Mouse (Mus musculus) midbrain, embryonic 16.5 days (tissue): ENCODE measurements around the gene Ino80d. TPM values are rescaled to one million over a fixed set of nuclear protein-coding genes. Genes with fewer than 3 reads are reported as not detected.
A peak's percentile ranks its signal among the peaks of the same experiment; 100 is the strongest.

Experiments
- ATAC-seq: fragments of 200-750 bp; cut with Nextera tagmentation; 2 replicates; pipeline ENCODE4 v1.8.0; 2017; ENCODE audit warnings: moderate TSS enrichment
- H3K27ac ChIP-seq: fragments of 300-500 bp; sonication (generic); 2 replicates; pipeline ENCODE4 v1.5.1; 2014; ENCODE audit warnings: mild to moderate bottlenecking, low read length, mixed read lengths
- H3K27me3 ChIP-seq: fragments of 300-500 bp; sonication (generic); 2 replicates; pipeline ENCODE4 v1.6.1; 2014; ENCODE audit warnings: low read depth, low read length, mixed read lengths; ENCODE audit not compliant: control insufficient read depth, insufficient read depth
- H3K36me3 ChIP-seq: fragments of 300-500 bp; sonication (generic); 2 replicates; pipeline ENCODE4 v1.6.1; 2014; ENCODE audit warnings: mild to moderate bottlenecking, low read length, moderate library complexity, mixed read lengths; ENCODE audit not compliant: control insufficient read depth, insufficient read depth
- H3K4me1 ChIP-seq: fragments of 300-500 bp; sonication (generic); 2 replicates; pipeline ENCODE4 v1.6.1; 2014; ENCODE audit warnings: mild to moderate bottlenecking, low read length, mixed read lengths; ENCODE audit not compliant: control insufficient read depth, insufficient read depth
- H3K4me2 ChIP-seq: fragments of 300-500 bp; sonication (generic); 2 replicates; pipeline ENCODE4 v1.6.1; 2014; ENCODE audit warnings: mild to moderate bottlenecking, low read length, mixed read lengths
- H3K4me3 ChIP-seq: fragments of 300-500 bp; sonication (generic); 2 replicates; pipeline ENCODE4 v1.5.1; 2014; ENCODE audit warnings: low read depth, mild to moderate bottlenecking, low read length, moderate library complexity, mixed read lengths
- H3K9ac ChIP-seq: fragments of 300-500 bp; sonication (generic); 2 replicates; pipeline ENCODE4 v1.6.1; 2014; ENCODE audit warnings: low read depth, low read length, mixed read lengths
- H3K9me3 ChIP-seq: fragments of 300-500 bp; sonication (generic); replicated peaks from 2 replicates; pipeline ENCODE4 v1.6.1; 2014; ENCODE audit warnings: mild to moderate bottlenecking, low read length, mixed read lengths; ENCODE audit not compliant: control insufficient read depth, poor library complexity, severe bottlenecking
- WGBS: fragments of 180-500 bp; shearing (Covaris S2); extraction: QIAGEN DNeasy Blood & Tissue Kit; methylation state at CpG from one replicate; pipeline ENCODE4 v1.1.7; 2014; 5-methylcytosine and 5-hydroxymethylcytosine counted together
- polyA plus RNA-seq: library from polyadenylated mRNA; unstranded; fragments of >200 nt; fragmentation: Nextera tagmentation; extraction: Ambion mirVana; gene quantifications from 2 replicates; pipeline ENCODE4 v1.2.1, GENCODE M21; 2015

Gene Ino80d
- polyA plus RNA-seq, 1 experiment from 2014 or later: 8.9 TPM

DNA sequence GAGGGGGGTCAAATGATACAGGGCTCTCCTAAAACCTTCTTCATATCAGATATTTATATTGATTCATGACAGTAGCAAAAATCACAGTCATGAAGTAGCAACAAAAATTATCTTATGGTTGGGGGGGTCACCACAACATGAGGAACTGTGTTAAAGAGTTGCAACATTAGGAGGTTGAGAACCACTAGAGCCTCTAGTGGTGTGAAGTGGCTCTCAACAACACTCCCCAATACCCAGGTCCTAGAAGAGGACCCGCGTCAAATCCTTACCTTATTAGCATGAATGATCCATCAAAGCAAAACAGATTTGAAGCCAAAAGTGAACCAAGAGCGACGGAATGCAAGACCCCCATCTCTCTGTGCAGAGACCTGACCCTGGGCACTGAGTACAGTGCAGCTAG, 161.4 kb downstream of the Ino80d start:
- H3K4me3 ChIP-seq: no peak overlapping the region
- no peak overlapping the region for H3K4me2 ChIP-seq
- peaks cover 4% of the 10 kb centered on the region for H3K27me3 ChIP-seq
- H3K27ac ChIP-seq: no peak overlapping the region
- H3K4me1 ChIP-seq: peaks cover 6% of the 10 kb centered on the region; the same call in 1 of the 2 replicates
- no peaks in the 10 kb centered on the region for H3K9me3 ChIP-seq
- ATAC-seq: no peak
- no peak overlapping the region for H3K9ac ChIP-seq
- 88% methylated on average over 4 of the region's 4 CpGs for WGBS
- no peaks in the 10 kb centered on the region for H3K36me3 ChIP-seq

DNA sequence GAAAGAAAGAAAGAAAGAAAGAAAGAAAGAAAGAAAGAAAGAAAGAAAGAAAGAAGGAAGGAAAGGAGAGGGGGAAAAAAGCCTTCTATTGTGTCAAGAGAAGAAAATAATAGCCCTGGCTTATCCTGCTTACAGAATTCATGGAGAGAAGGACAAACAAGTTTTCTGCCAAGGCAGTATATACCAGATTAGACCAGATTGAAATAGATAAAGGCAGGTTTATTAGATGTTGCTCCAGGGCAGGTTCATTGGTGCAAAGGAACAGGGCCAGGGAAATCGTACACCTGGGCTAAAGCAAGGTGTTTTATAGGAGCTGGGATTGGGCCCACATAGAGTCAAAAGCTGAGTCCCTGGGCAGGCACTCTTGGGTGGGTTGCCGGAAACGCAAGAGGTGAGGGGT, 162.1 kb downstream of the Ino80d start:
- H3K9me3 ChIP-seq: no peaks in the 10 kb centered on the region
- no peaks in the 10 kb centered on the region for H3K27me3 ChIP-seq
- no peak overlapping the region for H3K4me3 ChIP-seq
- no peak for ATAC-seq
- no peak overlapping the region for H3K27ac ChIP-seq
- no peak overlapping the region for H3K4me2 ChIP-seq
- H3K4me1 ChIP-seq: peaks cover 9% of the 10 kb centered on the region; the same call in 1 of the 2 replicates
- no peaks in the 10 kb centered on the region for H3K36me3 ChIP-seq
- WGBS: 93% methylated on average over 3 of the region's 3 CpGs
- H3K9ac ChIP-seq: no peak overlapping the region

DNA sequence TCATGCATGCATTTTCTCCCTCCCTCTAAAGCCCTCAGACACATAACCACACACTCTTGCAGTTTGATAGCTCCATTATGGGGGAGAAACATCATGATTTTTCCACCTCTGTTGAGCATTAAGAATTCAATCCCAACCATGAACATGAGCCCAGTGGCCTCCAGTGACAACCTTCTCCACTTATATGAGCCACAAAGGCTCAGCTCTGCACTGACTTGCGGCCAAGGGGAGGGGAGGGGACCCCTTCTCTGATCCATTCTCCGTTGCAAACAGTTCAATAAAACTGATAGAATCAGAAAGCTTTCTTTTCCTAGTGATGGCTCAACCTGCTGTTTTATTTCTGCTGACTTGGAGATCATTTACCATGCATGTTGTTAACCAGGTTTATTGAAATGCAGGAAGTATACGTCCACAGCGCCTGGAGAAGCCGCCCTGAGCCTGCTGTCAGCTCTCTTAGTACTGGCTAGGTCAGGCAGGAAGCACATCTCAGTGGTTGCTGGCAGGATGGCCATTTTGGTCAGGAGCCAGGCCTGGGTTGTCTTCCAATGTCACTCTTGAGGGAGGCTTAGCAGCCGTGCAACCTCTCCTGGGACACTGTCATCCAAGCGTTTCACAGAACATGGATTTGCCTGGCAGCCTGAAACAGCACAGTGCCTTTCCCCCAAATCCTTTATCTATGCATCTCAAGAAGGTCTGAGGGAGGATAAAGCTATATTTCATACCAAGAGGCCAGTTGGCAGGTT, 163.2 kb downstream of the Ino80d start:
- 38% methylated on average over 7 of the region's 7 CpGs for WGBS
- ATAC-seq: peak; percentile 70
- no peak overlapping the region for H3K4me2 ChIP-seq

DNA sequence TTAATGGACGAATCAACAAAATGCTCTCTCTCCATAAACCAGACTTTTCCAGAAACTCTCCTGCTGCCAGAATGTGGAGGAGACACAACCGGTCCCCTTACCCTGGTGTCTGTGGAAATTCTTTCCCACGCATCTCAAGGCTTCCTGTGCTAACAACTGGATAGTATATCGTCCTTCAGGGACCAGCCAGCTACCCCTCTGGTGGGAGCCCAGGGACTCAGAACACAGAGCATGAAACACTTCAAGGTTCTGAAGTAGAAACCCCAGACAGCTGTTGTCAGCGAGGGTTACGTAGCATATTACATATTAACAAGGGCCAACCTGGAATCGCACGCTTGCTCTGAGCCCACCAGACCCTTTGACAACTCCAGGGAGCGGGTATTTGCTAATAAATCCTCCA, 163.9 kb downstream of the Ino80d start:
- no peaks in the 10 kb centered on the region for H3K36me3 ChIP-seq
- ATAC-seq: no peak
- no peak overlapping the region for H3K4me3 ChIP-seq
- no peak overlapping the region for H3K4me2 ChIP-seq
- H3K4me1 ChIP-seq: peaks cover 10% of the 10 kb centered on the region; the same call in 1 of the 2 replicates
- no peak overlapping the region for H3K27ac ChIP-seq
- H3K27me3 ChIP-seq: no peaks in the 10 kb centered on the region
- H3K9ac ChIP-seq: no peak overlapping the region
- H3K9me3 ChIP-seq: no peaks in the 10 kb centered on the region
- WGBS: 72% methylated on average over 9 of the region's 9 CpGs

More for the DNA sequence above, 163.2 kb downstream of the Ino80d start:
- peaks cover 10% of the 10 kb centered on the region; the same call in 1 of the 2 replicates for H3K4me1 ChIP-seq
- no peaks in the 10 kb centered on the region for H3K27me3 ChIP-seq
- no peak overlapping the region for H3K4me3 ChIP-seq
- H3K36me3 ChIP-seq: no peaks in the 10 kb centered on the region
- no peak overlapping the region; the same call in 1 of the 2 replicates for H3K27ac ChIP-seq
- no peaks in the 10 kb centered on the region for H3K9me3 ChIP-seq
- H3K9ac ChIP-seq: no peak overlapping the region

DNA sequence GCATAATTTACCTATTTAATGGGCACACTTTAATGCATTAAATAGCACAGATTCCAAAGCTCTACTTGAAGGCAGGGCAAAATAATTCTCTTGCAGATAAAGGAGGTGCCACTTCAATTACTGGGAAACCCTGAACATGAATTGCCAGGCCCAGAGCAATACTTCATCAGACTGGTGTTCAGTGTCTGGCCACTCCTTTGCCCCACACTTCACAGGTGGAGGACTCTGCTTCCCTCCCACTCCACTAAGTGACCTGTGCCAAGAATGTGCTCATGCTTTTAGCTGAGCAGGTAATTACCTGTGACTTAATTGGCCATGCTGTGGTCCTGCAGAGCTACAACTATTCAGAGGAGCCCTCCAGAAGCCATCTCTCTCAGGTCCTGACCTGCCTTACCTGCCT, 166.7 kb downstream of the Ino80d start:
- Histone ChIP-seq H3K27me3 (no peaks in the 10 kb centered on the region), H3K9ac (no peak overlapping the region), H3K4me1 (peaks cover 10% of the 10 kb centered on the region; the same call in 1 of the 2 replicates), H3K4me3 (no peak overlapping the region), H3K4me2 (no peak overlapping the region), H3K9me3 (no peaks in the 10 kb centered on the region), H3K36me3 (no peaks in the 10 kb centered on the region), H3K27ac (no peak overlapping the region)
- ATAC-seq: no peak

DNA sequence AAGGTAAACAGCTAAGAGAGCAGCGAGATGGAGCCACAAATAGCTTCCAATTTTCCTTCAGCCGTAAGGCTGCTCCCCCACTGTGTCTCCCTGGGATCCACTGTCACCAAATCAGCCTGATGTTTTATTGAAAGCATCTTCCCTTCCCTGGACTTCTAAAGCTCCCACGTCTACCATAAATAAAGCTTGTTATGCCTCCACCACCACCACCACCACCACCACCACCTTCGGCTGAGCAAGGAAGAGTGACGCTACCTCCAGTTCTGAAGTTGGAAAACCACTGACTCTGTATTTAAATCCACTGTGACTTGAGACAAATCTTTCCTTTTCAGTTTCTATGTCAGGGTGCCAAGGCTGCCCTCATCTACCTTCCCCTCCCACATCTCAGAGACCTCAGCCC, 167.5 kb downstream of the Ino80d start:
- Histone ChIP-seq H3K27me3 (no peaks in the 10 kb centered on the region), H3K4me3 (no peak overlapping the region), H3K4me1 (peaks cover 10% of the 10 kb centered on the region; the same call in 1 of the 2 replicates), H3K9ac (no peak overlapping the region), H3K4me2 (no peak overlapping the region), H3K9me3 (no peaks in the 10 kb centered on the region), H3K36me3 (no peaks in the 10 kb centered on the region), H3K27ac (no peak overlapping the region)
- WGBS: 67% methylated on average over 5 of the region's 5 CpGs
- no peak for ATAC-seq

DNA sequence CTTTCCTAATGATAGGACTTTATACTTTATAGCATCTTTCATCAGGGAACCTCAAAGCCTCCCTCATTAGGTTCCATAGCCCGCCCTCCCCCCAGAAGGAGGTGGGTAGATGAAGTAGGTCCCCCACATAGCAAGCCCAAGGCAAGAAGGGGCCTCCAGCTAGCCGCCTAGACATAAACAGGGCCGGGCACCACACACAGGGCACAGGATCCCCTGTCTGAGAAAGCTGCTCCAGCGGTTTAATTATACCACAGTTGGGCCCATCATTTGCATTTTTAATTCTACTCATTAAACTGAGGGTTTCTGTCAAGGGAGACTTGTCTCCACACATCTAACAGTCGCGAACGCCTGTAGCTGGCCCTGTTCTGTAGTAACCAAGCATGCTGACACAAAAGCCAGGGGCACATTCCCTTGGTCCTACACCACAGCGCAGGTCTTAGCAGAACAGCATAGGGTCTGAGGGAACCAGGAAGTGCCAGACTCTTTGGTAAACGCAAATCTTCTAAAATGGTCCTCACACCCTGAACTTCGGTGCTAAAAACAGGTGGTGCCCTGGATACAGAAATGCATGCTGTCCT, 179.6 kb downstream of the Ino80d start:
- Histone ChIP-seq H3K4me2 (peak overlapping the region; percentile 27; the same call in 1 of the 2 replicates), H3K4me1 (peaks cover 21% of the 10 kb centered on the region), H3K27me3 (no peaks in the 10 kb centered on the region; the same call in none of the 2 replicates), H3K9me3 (no peaks in the 10 kb centered on the region), H3K27ac (peak overlapping the region; percentile 64), H3K4me3 (no peak overlapping the region), H3K9ac (no peak overlapping the region), H3K36me3 (no peaks in the 10 kb centered on the region)
- peak; percentile 63 for ATAC-seq
- 65% methylated on average over 10 of the region's 10 CpGs for WGBS

DNA sequence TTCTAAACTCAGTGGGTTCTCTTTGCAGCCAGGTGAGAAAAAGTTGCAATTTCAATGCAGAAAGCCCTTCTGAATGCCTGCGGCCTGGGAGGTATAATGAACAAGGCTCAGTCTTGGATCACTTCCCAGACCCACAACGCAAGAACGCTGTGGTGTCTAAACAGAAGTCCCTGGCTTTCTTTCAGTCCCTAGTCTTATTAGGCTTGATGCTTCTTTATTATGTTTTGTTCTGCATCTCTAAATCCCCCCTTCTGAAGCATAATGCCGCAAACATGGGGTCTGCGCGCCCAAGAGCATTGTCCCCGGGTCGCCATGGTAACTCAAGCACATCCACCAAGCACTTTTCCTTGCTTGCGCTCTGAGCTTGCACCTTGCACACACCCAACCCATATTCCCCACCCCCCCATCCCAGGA, 180.4 kb downstream of the Ino80d start:
- no peaks in the 10 kb centered on the region; the same call in none of the 2 replicates for H3K27me3 ChIP-seq
- H3K4me1 ChIP-seq: peaks cover 21% of the 10 kb centered on the region
- WGBS: 9% methylated on average over 9 of the region's 9 CpGs
- H3K9me3 ChIP-seq: no peaks in the 10 kb centered on the region
- no peaks in the 10 kb centered on the region for H3K36me3 ChIP-seq
- peak overlapping the region; percentile 27 for H3K4me2 ChIP-seq
- no peak overlapping the region for H3K4me3 ChIP-seq
- H3K27ac ChIP-seq: peak overlapping the region; percentile 64
- ATAC-seq: peak; percentile 89
- no peak overlapping the region for H3K9ac ChIP-seq
